Mouse (Mus musculus) MEL (cell line): ENCODE results near the gene Efr3b. TPM values are rescaled to one million over a fixed set of nuclear protein-coding genes. Genes with fewer than 3 reads are reported as not detected.

Experiments
- DNase-seq: peaks from one replicate; pipeline ENCODE4 v3.0.0; 2011; ENCODE audit warnings: low read depth, low spot score
- H3K27ac ChIP-seq: 2 replicates; pipeline ENCODE4 v1.5.1; 2012; ENCODE audit warnings: low read depth, mild to moderate bottlenecking, control low read depth, low read length, moderate library complexity; ENCODE audit not compliant: control insufficient read depth
- H3K27me3 ChIP-seq, 2 experiments: fragments of 150-350 bp in 1 of 2; sonication (generic) in 1 of 2; 2 replicates each; pipeline ENCODE4 v1.6.1; 2012; ENCODE audit warnings: low read length in 2 of 2, mild to moderate bottlenecking in 2 of 2, improper control_type of control experiment in 1 of 2, moderate library complexity in 1 of 2; ENCODE audit not compliant: insufficient read depth in 2 of 2, control insufficient read depth in 1 of 2
- H3K36me3 ChIP-seq, 2 experiments: 2 replicates each; pipeline ENCODE4 v1.6.1; 2012 to 2014; ENCODE audit warnings: low read length in 2 of 2, improper control_type of control experiment in 1 of 2, inconsistent platforms in 1 of 2, mild to moderate bottlenecking in 1 of 2; ENCODE audit not compliant: insufficient read depth in 2 of 2, control insufficient read depth in 1 of 2
- H3K4me1 ChIP-seq, 2 experiments: fragments of 150-350 bp in 1 of 2; sonication (generic) in 1 of 2; 2 replicates each; pipeline ENCODE4 v1.6.1; 2012; ENCODE audit warnings: low read length in 2 of 2, improper control_type of control experiment in 1 of 2, mild to moderate bottlenecking in 1 of 2; ENCODE audit not compliant: insufficient read depth in 2 of 2, control insufficient read depth in 1 of 2
- H3K4me3 ChIP-seq, 2 experiments: fragments of 150-350 bp in 1 of 2; sonication (generic) in 1 of 2; 2 replicates each; pipeline ENCODE4 v1.5.1; 2012; ENCODE audit warnings: low read depth in 2 of 2, low read length in 2 of 2, mild to moderate bottlenecking in 2 of 2, moderate library complexity in 2 of 2, control low read depth in 1 of 2, improper control_type of control experiment in 1 of 2; ENCODE audit not compliant: control insufficient read depth in 1 of 2, insufficient read depth in 1 of 2
- H3K79me2 ChIP-seq: 2 replicates; pipeline ENCODE4 v1.6.1; 2012; ENCODE audit warnings: mild to moderate bottlenecking, low read length, moderate library complexity; ENCODE audit not compliant: control insufficient read depth, poor library complexity, insufficient read depth
- H3K9ac ChIP-seq: 2 replicates; pipeline ENCODE4 v1.6.1; 2012; ENCODE audit warnings: low read depth, mild to moderate bottlenecking, control low read depth, low read length, moderate library complexity; ENCODE audit not compliant: control insufficient read depth, poor library complexity, severe bottlenecking
- H3K9me3 ChIP-seq: fragments of 150-350 bp; sonication (generic); replicated peaks from 2 replicates; pipeline ENCODE4 v1.6.1; 2012; ENCODE audit warnings: mild to moderate bottlenecking, low read length, improper control_type of control experiment, moderate library complexity; ENCODE audit not compliant: insufficient read depth
- CTCF ChIP-seq, 3 experiments: IDR thresholded peaks in 2 of 3; conservative IDR thresholded peaks in 1 of 3; 2 replicates each; pipeline ENCODE4 v1.5.1; 2011 to 2012; ENCODE audit warnings: low read length in 3 of 3, low read depth in 2 of 3, mild to moderate bottlenecking in 2 of 3, improper control_type of control experiment in 1 of 3, inconsistent platforms in 1 of 3, mixed read lengths in 1 of 3, moderate library complexity in 1 of 3; ENCODE audit not compliant: control insufficient read depth in 1 of 3, insufficient read depth in 1 of 3, poor library complexity in 1 of 3, severe bottlenecking in 1 of 3
- E2F4 ChIP-seq: IDR thresholded peaks from 2 replicates; pipeline ENCODE4 v1.6.1; 2011; ENCODE audit warnings: low read depth, low read length, improper control_type of control experiment, borderline replicate concordance
- EP300 ChIP-seq, 2 experiments: IDR thresholded peaks; 2 replicates each; pipeline ENCODE4 v1.6.1; 2011; ENCODE audit warnings: improper control_type of control experiment in 2 of 2, low read length in 2 of 2, low read depth in 1 of 2, mild to moderate bottlenecking in 1 of 2
- ETS1 ChIP-seq: IDR thresholded peaks from 2 replicates; pipeline ENCODE4 v1.6.1; 2012; ENCODE audit warnings: low read depth, mild to moderate bottlenecking, inconsistent platforms, low read length, improper control_type of control experiment, moderate library complexity
- GABPA ChIP-seq: IDR thresholded peaks from 2 replicates; pipeline ENCODE4 v1.6.1; 2012; ENCODE audit warnings: low read depth, mild to moderate bottlenecking, inconsistent platforms, low read length, improper control_type of control experiment, moderate library complexity
- HCFC1 ChIP-seq: IDR thresholded peaks from 2 replicates; pipeline ENCODE4 v1.6.1; 2012; ENCODE audit warnings: low read depth, mild to moderate bottlenecking, inconsistent platforms, low read length, improper control_type of control experiment, moderate library complexity
- MAZ ChIP-seq: IDR thresholded peaks from 2 replicates; pipeline ENCODE4 v1.6.1; 2012; ENCODE audit warnings: low read depth, mild to moderate bottlenecking, inconsistent platforms, low read length, improper control_type of control experiment
- MEF2A ChIP-seq: IDR thresholded peaks from 2 replicates; pipeline ENCODE4 v1.6.1; 2014; ENCODE audit warnings: low read depth, mild to moderate bottlenecking, inconsistent platforms, low read length, improper control_type of control experiment; ENCODE audit not compliant: poor library complexity, insufficient replicate concordance, severe bottlenecking; ENCODE audit errors: extremely low read depth
- NELFE ChIP-seq: IDR thresholded peaks from 2 replicates; pipeline ENCODE4 v1.6.1; 2011; ENCODE audit warnings: low read depth, low read length, improper control_type of control experiment
- POLR2A ChIP-seq, 2 experiments: IDR thresholded peaks; 2 replicates each; pipeline ENCODE4 v1.6.1; 2011 to 2012; ENCODE audit warnings: low read length in 2 of 2, mild to moderate bottlenecking in 2 of 2, control low read depth in 1 of 2, improper control_type of control experiment in 1 of 2, low read depth in 1 of 2, moderate library complexity in 1 of 2; ENCODE audit not compliant: control insufficient read depth in 1 of 2, insufficient read depth in 1 of 2, poor library complexity in 1 of 2
- POLR2AphosphoS2 ChIP-seq: IDR thresholded peaks from 2 replicates; pipeline ENCODE4 v1.6.1; 2011; ENCODE audit warnings: low read length, improper control_type of control experiment
- POLR2AphosphoS5 ChIP-seq: IDR thresholded peaks from 2 replicates; pipeline ENCODE4 v1.6.1; 2012; ENCODE audit warnings: low read depth, borderline replicate concordance, mild to moderate bottlenecking, inconsistent platforms, low read length, moderate library complexity, mixed read lengths
- RAD21 ChIP-seq: IDR thresholded peaks from 2 replicates; pipeline ENCODE4 v1.6.1; 2011; ENCODE audit warnings: mild to moderate bottlenecking, low read depth, low read length, improper control_type of control experiment
- RCOR1 ChIP-seq: IDR thresholded peaks from 2 replicates; pipeline ENCODE4 v1.6.1; 2012; ENCODE audit warnings: low read depth, mild to moderate bottlenecking, inconsistent platforms, low read length, improper control_type of control experiment
- SMC3 ChIP-seq: IDR thresholded peaks from 2 replicates; pipeline ENCODE4 v1.6.1; 2011; ENCODE audit warnings: low read depth, low read length, improper control_type of control experiment
- TCF12 ChIP-seq: IDR thresholded peaks from 2 replicates; pipeline ENCODE4 v1.6.1; 2014; ENCODE audit warnings: low read depth, mild to moderate bottlenecking, inconsistent platforms, low read length, improper control_type of control experiment, moderate library complexity
- USF1 ChIP-seq: IDR thresholded peaks from 2 replicates; pipeline ENCODE4 v1.6.1; 2014; ENCODE audit warnings: low read depth, mild to moderate bottlenecking, inconsistent platforms, low read length, improper control_type of control experiment, moderate library complexity
- USF2 ChIP-seq, 2 experiments: IDR thresholded peaks; 2 replicates each; pipeline ENCODE4 v1.6.1; 2011 to 2012; ENCODE audit warnings: improper control_type of control experiment in 2 of 2, low read length in 2 of 2, borderline replicate concordance in 1 of 2, inconsistent platforms in 1 of 2, low read depth in 1 of 2, mild to moderate bottlenecking in 1 of 2; ENCODE audit not compliant: insufficient read depth in 1 of 2
- ZC3H11A ChIP-seq: IDR thresholded peaks from 2 replicates; pipeline ENCODE4 v1.6.1; 2012; ENCODE audit warnings: low read depth, mild to moderate bottlenecking, inconsistent platforms, low read length, improper control_type of control experiment
- ZKSCAN1 ChIP-seq: IDR thresholded peaks from 2 replicates; pipeline ENCODE4 v1.6.1; 2012; ENCODE audit warnings: low read depth, mild to moderate bottlenecking, inconsistent platforms, low read length, improper control_type of control experiment, moderate library complexity
- ZMIZ1 ChIP-seq: IDR thresholded peaks from 2 replicates; pipeline ENCODE4 v1.6.1; 2012; ENCODE audit warnings: low read depth, mild to moderate bottlenecking, inconsistent platforms, low read length, improper control_type of control experiment, moderate library complexity
- ZNF384 ChIP-seq: IDR thresholded peaks from 2 replicates; pipeline ENCODE4 v1.6.1; 2012; ENCODE audit warnings: low read depth, mild to moderate bottlenecking, inconsistent platforms, low read length, improper control_type of control experiment
- polyA plus RNA-seq, 2 experiments: library from polyadenylated mRNA; stranded (reverse) in 1 of 2; unstranded in 1 of 2; fragments of >175 nt in 1 of 2; fragments of >200 nt in 1 of 2; gene quantifications; 2 replicates each; pipeline versions ENCODE4 v1.2.1 to v1.2.4; 2012; ENCODE audit warnings: low replicate concordance in 2 of 2, low read depth in 1 of 2; ENCODE audit not compliant: insufficient read length in 2 of 2, insufficient read depth in 1 of 2, missing spikeins in 1 of 2
- total RNA-seq: library from RNA; depleted of rRNA; stranded (reverse); fragments of 300-350 nt; gene quantifications from 2 replicates; pipeline ENCODE4 v1.2.3, GENCODE M21; 2012

The Efr3b gene
- total and polyA plus RNA-seq, 3 experiments = 1.5 to 1.7 TPM; not detected in 1

DNA sequence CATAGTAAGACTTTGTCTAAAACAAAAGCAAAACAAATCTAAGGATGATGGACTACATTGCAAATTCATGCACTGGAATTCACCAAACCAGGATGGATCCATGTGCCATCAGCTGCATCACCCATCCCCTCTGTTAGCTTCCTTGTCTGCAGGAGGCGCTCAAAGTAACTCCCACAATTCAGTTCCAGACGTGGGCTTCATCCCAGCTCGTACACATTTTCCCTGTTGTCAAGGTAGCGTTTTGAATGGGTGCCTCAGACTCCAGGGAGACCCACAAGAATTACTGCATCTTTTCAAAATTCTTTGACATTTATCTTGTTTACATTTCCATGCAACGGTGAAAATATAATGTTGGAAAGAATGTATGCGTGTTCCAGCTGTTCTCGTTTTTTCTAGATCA is 23.5 kb downstream of the Efr3b start:
- no peak for TF ChIP-seq NELFE
- no peak for TF ChIP-seq RCOR1
- TF ChIP-seq USF2 (IDR thresholded peaks at IDR 0.05; ENCODE audit: borderline replicate concordance in 1 of 2, insufficient read depth in 1 of 2, low read depth in 1 of 2, low read length in 2 of 2) = no peak
- TF ChIP-seq HCFC1 = no peak
- H3K27me3 ChIP-seq = peaks cover 2 to 6% of the 10 kb centered on the region in 2 experiments
- DNase-seq = no peak
- H3K27ac ChIP-seq = no peak overlapping the region
- no peaks in the 10 kb centered on the region for H3K36me3 ChIP-seq
- no peak overlapping the region for H3K4me3 ChIP-seq
- H3K4me1 ChIP-seq = no peaks in the 10 kb centered on the region
- H3K9ac ChIP-seq = no peak overlapping the region
- H3K79me2 ChIP-seq = no peaks in the 10 kb centered on the region
- no peaks in the 10 kb centered on the region for H3K9me3 ChIP-seq

DNA sequence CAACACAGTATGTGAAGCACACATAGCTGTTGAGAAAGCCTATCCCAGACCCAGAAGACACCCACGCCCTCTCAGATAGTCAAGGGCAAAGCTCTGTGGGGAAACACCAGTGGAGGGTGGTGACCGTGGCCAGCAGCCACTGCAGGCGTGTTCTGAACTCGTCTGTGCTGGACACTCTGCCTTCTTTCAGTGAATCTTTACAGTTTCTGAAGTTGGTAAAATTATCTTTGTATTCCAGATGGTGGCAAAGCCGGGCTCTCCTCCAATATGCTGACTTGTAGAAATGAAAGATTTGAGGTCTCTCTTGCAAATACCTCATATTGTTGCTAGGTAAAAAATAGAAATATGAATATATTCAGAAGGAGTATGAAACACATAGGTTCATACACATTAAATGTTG is 27.0 kb downstream of the Efr3b start:
- DNase-seq = no peak
- Histone ChIP-seq H3K27ac (no peak overlapping the region), H3K4me3 (no peak overlapping the region), H3K27me3 (peaks cover 3 to 6% of the 10 kb centered on the region in 2 experiments), H3K4me1 (0 out of 4 replicates have a peak, but pooled peaks cover 0 to 2% of the 10 kb centered on the region in 2 experiments), H3K9ac (no peak overlapping the region), H3K9me3 (no peaks in the 10 kb centered on the region), H3K36me3 (no peaks in the 10 kb centered on the region), H3K79me2 (no peaks in the 10 kb centered on the region)
- TF ChIP-seq USF2 (IDR thresholded peaks at IDR 0.05; ENCODE audit: borderline replicate concordance in 1 of 2, insufficient read depth in 1 of 2, low read depth in 1 of 2, low read length in 2 of 2) (no peak), ETS1 (no peak), ZMIZ1 (no peak), ZKSCAN1 (no peak), MAZ (no peak), ZNF384 (no peak), NELFE (no peak), EP300 (IDR thresholded peaks at IDR 0.05; ENCODE audit: low read depth in 1 of 2, low read length in 2 of 2) (no peak), E2F4 (no peak), USF1 (no peak), CTCF (IDR thresholded peaks at IDR 0.05 in 2 of 3, conservative IDR thresholded peaks at IDR 0.05 in 1 of 3; ENCODE audit: control insufficient read depth in 1 of 3, insufficient read depth in 1 of 3, low read depth in 2 of 3, low read length in 3 of 3, poor library complexity in 1 of 3, severe bottlenecking in 1 of 3) (no peak), POLR2AphosphoS5 (no peak), TCF12 (no peak), POLR2A (IDR thresholded peaks at IDR 0.05; ENCODE audit: control insufficient read depth in 1 of 2, insufficient read depth in 1 of 2, low read depth in 1 of 2, low read length in 2 of 2, poor library complexity in 1 of 2) (no peak), RAD21 (no peak), SMC3 (no peak), POLR2AphosphoS2 (no peak), ZC3H11A (no peak), GABPA (no peak), MEF2A (no peak)
